Mouse (Mus musculus): ENCODE data around the gene Fam167b. TPM values are rescaled to one million over a fixed set of nuclear protein-coding genes. Genes with fewer than 3 reads are reported as not detected.
"Not testable (repeated sequence)": the region's sequence is repeated elsewhere in the genome, so short reads cannot be mapped to it uniquely, and the experiment has no call there.

Gene Fam167b
- polyA plus RNA-seq, 1 experiment from 2014 or later: 4.1 TPM

DNA sequence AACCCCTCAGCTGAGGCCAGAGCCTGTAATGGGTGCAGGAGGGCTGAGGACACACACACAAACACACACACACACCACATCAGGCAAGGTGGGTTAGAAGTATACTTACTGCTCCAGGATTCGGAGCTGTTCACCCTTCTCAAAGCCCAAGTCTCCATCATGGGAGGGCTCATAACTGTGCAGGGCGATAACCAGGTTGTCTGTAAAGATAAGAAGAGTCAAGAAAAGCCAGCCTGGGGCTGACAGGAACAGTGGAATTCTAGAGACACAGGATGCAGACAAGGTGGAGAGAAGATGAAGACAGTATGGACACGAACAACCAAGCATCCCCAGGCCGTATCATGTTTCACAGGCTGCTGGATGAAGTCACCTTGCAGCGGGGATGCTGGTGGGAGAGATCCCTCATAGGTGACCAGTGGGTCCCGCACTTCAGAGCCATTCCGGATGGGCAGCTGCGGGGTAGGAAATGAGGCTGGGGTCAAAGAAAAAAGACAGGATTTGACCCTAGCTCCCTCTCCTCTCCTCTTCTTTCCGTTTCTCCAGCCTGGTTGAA is 21.0 kb downstream of the Fam167b start:
- H3K9me3 ChIP-seq (replicated peaks; ENCODE audit: control insufficient read depth, low read length): no peaks in the 10 kb centered on the region
- H3K4me3 ChIP-seq (replicated peaks; ENCODE audit: low read length): peak overlapping the region; percentile 64
- H3K27me3 ChIP-seq (ENCODE audit: control insufficient read depth, insufficient read depth, low read length): no peaks in the 10 kb centered on the region
- H3K9ac ChIP-seq (ENCODE audit: low read length): peak overlapping the region; percentile 71
- peaks cover 10% of the 10 kb centered on the region for H3K4me1 ChIP-seq (ENCODE audit: control insufficient read depth, insufficient read depth, low read length)
- ATAC-seq (ENCODE audit: insufficient read depth, low FRiP score): no peak
- H3K36me3 ChIP-seq (ENCODE audit: control insufficient read depth, insufficient read depth, low read length): no peaks in the 10 kb centered on the region
- WGBS: 75% methylated on average over 9 of the region's 9 CpGs
- peak overlapping the region; percentile 74; the same call in 1 of the 2 replicates for H3K27ac ChIP-seq (ENCODE audit: low read length)
- peak overlapping the region; percentile 94 for H3K4me2 ChIP-seq (ENCODE audit: low read depth, low read length)

DNA sequence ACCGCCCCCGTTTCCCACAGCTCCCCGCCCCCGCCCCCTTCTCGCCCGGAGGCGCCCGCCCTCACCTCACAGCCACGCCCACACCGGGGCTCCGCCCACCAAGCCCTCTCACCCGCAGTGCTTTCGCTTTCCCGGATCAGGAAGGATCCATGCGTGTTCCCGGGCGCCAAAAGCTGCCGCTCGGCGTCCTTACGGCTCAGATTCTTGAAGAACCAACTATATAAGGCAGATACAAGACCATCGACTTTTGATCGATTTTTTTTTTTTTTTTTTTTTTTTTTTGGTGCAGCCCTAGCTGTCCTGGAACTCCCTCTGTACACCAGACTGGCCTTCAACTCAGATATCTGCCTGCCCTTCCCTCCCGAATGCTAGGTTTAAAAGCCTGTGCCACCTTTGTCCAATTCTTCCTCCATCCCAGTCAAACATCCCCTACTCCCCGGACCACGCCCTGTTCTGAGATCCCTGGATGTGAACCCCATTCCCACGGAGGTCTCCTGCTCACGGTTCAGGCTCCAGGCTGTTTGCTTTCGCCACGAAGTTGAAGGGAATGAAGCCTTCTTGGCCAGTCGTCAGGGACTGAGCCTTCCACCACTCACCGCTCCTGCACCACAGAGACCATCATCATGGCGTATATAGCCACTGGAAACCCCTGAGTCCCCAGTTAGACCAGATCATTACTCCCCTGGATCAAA is 21.7 kb downstream of the Fam167b start:
- peak; percentile 87 for ATAC-seq (ENCODE audit: insufficient read depth, low FRiP score)
- Histone ChIP-seq H3K9me3 (replicated peaks; ENCODE audit: control insufficient read depth, low read length) (no peaks in the 10 kb centered on the region), H3K36me3 (ENCODE audit: control insufficient read depth, insufficient read depth, low read length) (no peaks in the 10 kb centered on the region), H3K4me1 (ENCODE audit: control insufficient read depth, insufficient read depth, low read length) (peaks cover 10% of the 10 kb centered on the region), H3K27me3 (ENCODE audit: control insufficient read depth, insufficient read depth, low read length) (no peaks in the 10 kb centered on the region), H3K9ac (ENCODE audit: low read length) (peak overlapping the region; percentile 71), H3K4me3 (replicated peaks; ENCODE audit: low read length) (peak overlapping the region; percentile 64), H3K27ac (ENCODE audit: low read length) (peak overlapping the region; percentile 74), H3K4me2 (ENCODE audit: low read depth, low read length) (peak overlapping the region; percentile 94)
- WGBS: 6% methylated on average over 32 of the region's 33 CpGs

DNA sequence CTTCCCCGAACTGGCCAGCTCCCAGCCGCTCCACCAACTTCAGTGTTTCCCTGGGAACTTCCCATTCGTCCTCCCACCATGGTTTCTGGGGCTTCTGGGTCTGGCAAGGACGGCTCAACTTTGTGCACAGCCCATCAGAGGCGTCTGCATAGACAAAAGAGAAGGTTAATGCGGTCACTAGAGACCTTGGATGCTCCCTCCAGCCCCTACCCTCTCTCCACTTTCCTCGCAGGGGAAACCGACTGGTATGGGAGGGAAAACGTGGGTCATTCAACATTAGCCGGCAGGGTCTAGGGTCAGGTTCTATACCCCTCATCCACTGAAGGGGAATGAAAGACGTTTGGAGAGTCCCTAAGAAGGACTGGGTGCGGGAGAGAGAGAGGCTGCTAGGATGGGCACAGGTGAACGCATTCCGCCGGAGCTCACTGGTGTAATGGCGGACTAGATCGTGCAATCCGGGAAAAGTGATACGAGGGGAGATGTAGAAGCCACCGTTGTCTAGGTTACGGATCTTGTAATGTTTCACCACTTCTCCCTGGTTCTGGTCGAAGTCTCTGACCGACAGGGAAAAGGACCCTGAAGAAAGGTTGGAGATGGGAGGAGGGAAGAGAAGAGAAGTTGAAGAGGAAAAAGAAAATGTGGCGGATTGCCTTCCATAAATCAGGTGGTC is 22.4 kb downstream of the Fam167b start:
- ATAC-seq (ENCODE audit: insufficient read depth, low FRiP score): peak; percentile 63
- H3K9me3 ChIP-seq (replicated peaks; ENCODE audit: control insufficient read depth, low read length): no peaks in the 10 kb centered on the region
- H3K9ac ChIP-seq (ENCODE audit: low read length): peak overlapping the region; percentile 71
- H3K4me1 ChIP-seq (ENCODE audit: control insufficient read depth, insufficient read depth, low read length): peaks cover 10% of the 10 kb centered on the region
- no peaks in the 10 kb centered on the region for H3K36me3 ChIP-seq (ENCODE audit: control insufficient read depth, insufficient read depth, low read length)
- WGBS: under 1% methylated on average over 24 of the region's 24 CpGs
- H3K4me2 ChIP-seq (ENCODE audit: low read depth, low read length): peak overlapping the region; percentile 94
- H3K4me3 ChIP-seq (replicated peaks; ENCODE audit: low read length): peak overlapping the region; percentile 64
- H3K27ac ChIP-seq (ENCODE audit: low read length): no peak overlapping the region; the same call in none of the 2 replicates
- no peaks in the 10 kb centered on the region for H3K27me3 ChIP-seq (ENCODE audit: control insufficient read depth, insufficient read depth, low read length)

DNA sequence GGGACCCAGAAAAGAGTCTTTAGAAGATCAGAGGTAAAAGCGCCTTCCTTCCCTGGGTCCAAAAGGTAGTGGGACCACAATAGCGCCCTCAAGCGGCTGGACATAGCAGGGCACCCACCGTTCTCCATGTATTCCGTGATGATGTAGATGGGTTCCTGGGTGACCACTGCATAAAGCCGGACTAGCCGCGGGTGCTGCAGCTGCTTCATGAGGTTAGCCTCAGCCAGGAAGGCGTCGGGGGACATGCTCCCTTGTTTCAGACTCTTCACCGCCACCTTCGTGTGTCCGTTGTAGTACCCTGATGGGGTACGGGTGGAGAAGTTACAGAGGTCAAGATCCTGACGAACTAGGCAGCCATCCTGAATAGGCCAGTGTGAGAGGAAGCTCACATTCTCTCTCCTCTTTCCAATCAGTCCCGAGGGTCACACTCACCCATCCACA is 22.9 kb downstream of the Fam167b start:
- ATAC-seq (ENCODE audit: insufficient read depth, low FRiP score): peak; percentile 30; the same call in 1 of the 2 replicates
- Histone ChIP-seq H3K27ac (ENCODE audit: low read length) (no peak overlapping the region; the same call in 1 of the 2 replicates), H3K4me3 (replicated peaks; ENCODE audit: low read length) (peak overlapping the region; percentile 64), H3K4me2 (ENCODE audit: low read depth, low read length) (peak overlapping the region; percentile 94), H3K9me3 (replicated peaks; ENCODE audit: control insufficient read depth, low read length) (no peaks in the 10 kb centered on the region), H3K36me3 (ENCODE audit: control insufficient read depth, insufficient read depth, low read length) (no peaks in the 10 kb centered on the region), H3K4me1 (ENCODE audit: control insufficient read depth, insufficient read depth, low read length) (peaks cover 10% of the 10 kb centered on the region), H3K27me3 (ENCODE audit: control insufficient read depth, insufficient read depth, low read length) (no peaks in the 10 kb centered on the region), H3K9ac (ENCODE audit: low read length) (peak overlapping the region; percentile 71)
- WGBS: 4% methylated on average over 16 of the region's 16 CpGs

DNA sequence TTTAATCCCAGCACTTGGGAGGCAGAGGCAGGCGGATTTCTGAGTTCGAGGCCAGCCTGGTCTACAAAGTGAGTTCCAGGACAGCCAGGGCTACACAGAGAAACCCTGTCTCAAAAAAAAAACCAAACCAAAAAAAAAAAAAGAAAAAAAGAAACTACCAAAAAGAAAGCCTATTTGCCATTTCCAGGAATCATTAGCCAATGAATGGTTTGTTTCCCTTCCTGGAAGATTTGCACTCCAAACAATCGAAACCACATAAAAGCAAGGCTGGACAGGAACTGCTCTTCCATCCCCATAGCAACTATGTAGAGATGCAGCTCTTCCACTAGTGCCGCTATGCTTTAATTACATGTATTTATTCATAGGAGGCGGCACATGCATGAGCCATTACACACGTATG is 23.8 kb downstream of the Fam167b start:
- not testable (repeated sequence) for H3K4me3 ChIP-seq (replicated peaks; ENCODE audit: low read length); H3K4me2 ChIP-seq (ENCODE audit: low read depth, low read length); H3K36me3 ChIP-seq (ENCODE audit: control insufficient read depth, insufficient read depth, low read length); H3K27ac ChIP-seq (ENCODE audit: low read length); H3K9ac ChIP-seq (ENCODE audit: low read length); H3K4me1 ChIP-seq (ENCODE audit: control insufficient read depth, insufficient read depth, low read length); H3K27me3 ChIP-seq (ENCODE audit: control insufficient read depth, insufficient read depth, low read length); ATAC-seq (ENCODE audit: insufficient read depth, low FRiP score); H3K9me3 ChIP-seq (replicated peaks; ENCODE audit: control insufficient read depth, low read length)
- 88% methylated on average over 4 of the region's 6 CpGs for WGBS

DNA sequence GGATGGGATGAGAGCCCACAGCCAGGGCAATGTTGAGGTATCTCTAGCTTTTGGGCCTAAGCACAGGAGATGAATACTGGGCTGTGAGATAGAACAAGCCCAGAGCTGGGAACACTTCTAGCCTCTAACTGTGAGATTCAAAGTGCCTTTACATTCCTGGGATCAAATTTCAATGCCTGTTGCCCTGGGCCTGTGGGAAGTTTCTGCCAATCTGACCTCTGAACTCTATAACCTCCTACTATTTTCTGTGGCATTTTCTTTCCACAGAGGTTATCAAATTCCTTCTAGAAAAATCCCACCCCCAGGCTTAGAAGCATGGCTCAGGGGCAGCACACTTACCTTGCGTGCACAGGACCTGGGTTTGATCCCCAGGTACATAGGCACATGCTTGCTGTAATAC is 28.1 kb downstream of the Fam167b start:
- H3K4me1 ChIP-seq (ENCODE audit: control insufficient read depth, insufficient read depth, low read length): no peaks in the 10 kb centered on the region
- H3K4me3 ChIP-seq (replicated peaks; ENCODE audit: low read length): no peak overlapping the region
- no peaks in the 10 kb centered on the region for H3K27me3 ChIP-seq (ENCODE audit: control insufficient read depth, insufficient read depth, low read length)
- WGBS: 73% methylated on average over 1 of the region's 1 CpGs
- H3K27ac ChIP-seq (ENCODE audit: low read length): no peak overlapping the region
- ATAC-seq (ENCODE audit: insufficient read depth, low FRiP score): no peak
- H3K4me2 ChIP-seq (ENCODE audit: low read depth, low read length): no peak overlapping the region
- H3K9me3 ChIP-seq (replicated peaks; ENCODE audit: control insufficient read depth, low read length): no peaks in the 10 kb centered on the region
- H3K36me3 ChIP-seq (ENCODE audit: control insufficient read depth, insufficient read depth, low read length): no peaks in the 10 kb centered on the region
- no peak overlapping the region for H3K9ac ChIP-seq (ENCODE audit: low read length)

DNA sequence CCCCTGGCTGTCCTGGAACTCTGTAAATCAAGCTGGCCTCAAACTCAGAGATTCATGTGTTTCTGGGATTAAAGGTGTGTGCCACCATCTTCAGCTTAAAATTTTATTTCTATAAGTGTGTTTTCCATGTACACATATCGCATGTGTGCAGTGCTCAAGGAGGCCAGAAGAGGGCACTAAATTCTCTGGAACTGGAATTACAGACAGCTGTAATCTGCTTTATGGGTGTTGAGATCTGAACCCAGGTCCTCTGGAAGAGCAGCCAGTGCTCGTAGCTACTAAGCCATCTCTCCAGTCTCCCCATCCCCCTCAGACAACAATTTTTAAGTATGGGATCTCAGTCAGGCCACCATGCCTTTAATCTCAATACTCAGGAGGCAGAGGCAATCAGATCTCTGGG is 29.0 kb downstream of the Fam167b start:
- WGBS: 97% methylated on average over 2 of the region's 2 CpGs
- Histone ChIP-seq H3K9me3 (replicated peaks; ENCODE audit: control insufficient read depth, low read length) (no peaks in the 10 kb centered on the region), H3K36me3 (ENCODE audit: control insufficient read depth, insufficient read depth, low read length) (no peaks in the 10 kb centered on the region), H3K9ac (ENCODE audit: low read length) (no peak overlapping the region), H3K4me2 (ENCODE audit: low read depth, low read length) (no peak overlapping the region), H3K4me1 (ENCODE audit: control insufficient read depth, insufficient read depth, low read length) (no peaks in the 10 kb centered on the region), H3K27ac (ENCODE audit: low read length) (no peak overlapping the region), H3K27me3 (ENCODE audit: control insufficient read depth, insufficient read depth, low read length) (no peaks in the 10 kb centered on the region), H3K4me3 (replicated peaks; ENCODE audit: low read length) (no peak overlapping the region)
- no peak for ATAC-seq (ENCODE audit: insufficient read depth, low FRiP score)

DNA sequence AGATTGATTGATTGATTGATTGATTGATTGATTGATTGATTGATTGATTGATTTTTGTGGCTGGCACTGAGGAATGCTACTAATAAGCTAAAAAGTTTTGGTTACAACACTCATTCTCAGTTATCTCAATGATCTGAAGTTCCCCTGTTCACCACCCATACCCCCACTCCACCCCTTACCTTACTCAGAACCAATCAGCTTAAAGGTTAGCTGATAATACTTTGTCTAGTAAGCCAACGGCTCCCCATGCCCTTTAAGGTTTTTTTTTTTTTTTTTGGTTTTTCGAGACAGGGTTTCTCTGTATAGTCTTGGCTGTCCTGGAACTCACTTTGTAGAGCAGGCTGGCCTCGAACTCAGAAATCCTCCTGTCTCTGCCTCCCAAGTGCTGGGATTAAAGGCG is 30.7 kb downstream of the Fam167b start:
- H3K9ac ChIP-seq (ENCODE audit: low read length); H3K4me1 ChIP-seq (ENCODE audit: control insufficient read depth, insufficient read depth, low read length); H3K4me3 ChIP-seq (replicated peaks; ENCODE audit: low read length); H3K27ac ChIP-seq (ENCODE audit: low read length); H3K36me3 ChIP-seq (ENCODE audit: control insufficient read depth, insufficient read depth, low read length); H3K4me2 ChIP-seq (ENCODE audit: low read depth, low read length); H3K27me3 ChIP-seq (ENCODE audit: control insufficient read depth, insufficient read depth, low read length); ATAC-seq (ENCODE audit: insufficient read depth, low FRiP score); H3K9me3 ChIP-seq (replicated peaks; ENCODE audit: control insufficient read depth, low read length): not testable (repeated sequence)
- 79% methylated on average over 4 of the region's 4 CpGs for WGBS

DNA sequence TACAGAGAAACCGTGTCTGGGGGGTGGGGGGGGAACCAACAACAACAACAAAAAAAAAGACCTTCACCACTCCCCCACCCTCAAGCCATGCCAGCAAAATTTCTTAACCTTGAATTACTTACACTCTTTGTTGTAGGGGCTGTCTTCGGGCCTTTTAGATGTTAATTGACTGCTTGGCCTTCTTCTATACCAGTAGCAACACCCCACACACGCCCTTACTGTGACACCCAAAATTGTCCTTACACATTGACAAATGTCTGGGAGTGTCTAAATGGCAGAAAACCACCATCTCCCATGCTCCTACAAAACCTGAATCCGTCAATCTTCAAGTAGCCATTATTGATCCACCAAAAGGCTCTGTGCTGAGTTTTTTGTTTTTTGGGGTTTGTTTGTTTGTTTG is 34.2 kb downstream of the Fam167b start:
- no peak overlapping the region for H3K27ac ChIP-seq (ENCODE audit: low read length)
- WGBS: 88% methylated on average over 4 of the region's 4 CpGs
- ATAC-seq (ENCODE audit: insufficient read depth, low FRiP score): no peak

More for the DNA sequence above, 34.2 kb downstream of the Fam167b start:
- Histone ChIP-seq H3K9me3 (replicated peaks; ENCODE audit: control insufficient read depth, low read length) (no peaks in the 10 kb centered on the region), H3K9ac (ENCODE audit: low read length) (no peak overlapping the region), H3K4me1 (ENCODE audit: control insufficient read depth, insufficient read depth, low read length) (peaks cover 11% of the 10 kb centered on the region), H3K4me2 (ENCODE audit: low read depth, low read length) (no peak overlapping the region), H3K27me3 (ENCODE audit: control insufficient read depth, insufficient read depth, low read length) (no peaks in the 10 kb centered on the region), H3K36me3 (ENCODE audit: control insufficient read depth, insufficient read depth, low read length) (no peaks in the 10 kb centered on the region), H3K4me3 (replicated peaks; ENCODE audit: low read length) (no peak overlapping the region)

All from stomach, embryonic 16.5 days (tissue).